Mouse (Mus musculus): ENCODE results near the gene Tubgcp4.
"Not testable (repeated sequence)": the region's sequence is repeated elsewhere in the genome, so short reads cannot be mapped to it uniquely, and the experiment has no call there.

The Tubgcp4 gene

GRCm38 (mm10) chr2:121170481-121170971, at the start of gene Tubgcp4:
TSS of gene Tubgcp4 (plus strand) at chr2:121170654.
- DNase-seq (ENCODE audit: low read depth, low spot score), result peak; percentile 63

DNA sequence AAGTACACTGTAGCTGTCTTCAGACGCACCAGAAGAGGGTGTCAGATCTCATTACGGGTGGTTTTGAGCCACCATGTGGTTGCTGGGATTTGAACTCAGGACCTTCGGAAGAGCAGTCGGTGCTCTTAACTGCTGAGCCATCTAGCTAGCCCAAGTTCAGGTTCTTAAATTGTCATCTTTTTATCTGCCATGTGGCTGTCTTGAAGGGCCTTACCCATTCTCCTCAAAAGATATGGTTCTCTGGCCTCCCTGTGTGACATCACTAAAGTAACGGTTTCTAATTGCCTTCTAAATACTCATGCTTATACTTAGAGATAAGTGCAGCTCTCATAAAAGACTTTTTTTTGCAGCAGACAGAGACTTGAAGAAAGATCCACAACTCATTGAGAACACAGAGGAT, 44.2 kb upstream of the Tubgcp4 start:
- not testable (repeated sequence) for DNase-seq (ENCODE audit: low read depth, low spot score)

DNA sequence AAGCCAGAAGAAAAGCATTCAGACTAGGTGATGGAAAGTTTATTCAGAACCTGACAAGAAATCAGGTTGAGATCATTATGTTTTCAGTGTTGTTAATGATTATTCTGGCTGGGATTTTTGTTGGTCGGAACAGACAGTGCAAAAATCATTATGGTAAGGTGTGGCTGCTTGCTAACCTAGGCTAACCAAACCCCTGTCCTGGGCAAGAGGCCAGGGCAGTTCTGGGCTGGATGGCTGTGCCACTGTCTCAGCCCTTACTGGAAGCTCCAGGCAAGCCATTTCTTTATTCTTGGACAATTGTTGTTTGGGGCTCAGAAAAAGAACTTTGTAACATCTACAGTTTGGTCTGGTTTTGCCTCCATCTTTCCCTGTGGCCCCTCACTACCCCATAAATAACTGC, 42.9 kb upstream of the Tubgcp4 start:
- no peak for DNase-seq (ENCODE audit: low read depth, low spot score)

DNA sequence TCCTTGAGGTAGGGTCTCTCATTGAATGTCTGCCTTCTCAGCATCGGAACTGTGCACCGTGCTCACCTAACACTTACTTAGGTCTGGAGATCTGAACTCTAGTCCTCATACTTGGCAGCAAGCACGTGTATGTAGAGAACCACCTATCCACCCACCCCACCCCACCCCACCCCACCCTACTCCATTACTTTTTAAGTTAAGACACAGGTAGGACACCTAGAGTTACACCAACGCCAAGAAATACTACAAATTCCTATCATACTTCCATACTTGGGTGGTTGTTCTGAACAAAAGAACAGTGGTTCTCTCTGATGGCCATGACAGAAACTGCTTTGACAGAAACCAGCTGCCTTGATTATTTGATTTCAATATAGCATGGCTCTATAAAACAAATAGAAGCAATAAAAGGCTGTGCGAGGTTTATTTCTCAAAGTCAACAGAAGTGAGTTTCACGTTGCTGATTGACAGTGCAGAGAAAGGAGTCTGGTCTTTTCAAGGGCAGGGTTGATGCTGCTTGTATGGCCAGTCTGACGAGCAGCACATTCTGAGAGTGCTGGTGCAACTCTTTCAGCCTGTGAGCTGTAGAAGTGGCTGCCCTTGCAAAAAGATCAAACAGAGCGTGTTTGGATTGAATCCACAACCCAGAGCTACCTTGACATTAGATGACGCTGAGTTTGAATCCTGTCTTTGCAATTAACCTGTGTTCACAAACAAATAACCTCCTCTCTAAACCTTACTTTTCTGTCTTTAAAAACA, 41.4 kb upstream of the Tubgcp4 start:
- DNase-seq (ENCODE audit: low read depth, low spot score), result no peak

DNA sequence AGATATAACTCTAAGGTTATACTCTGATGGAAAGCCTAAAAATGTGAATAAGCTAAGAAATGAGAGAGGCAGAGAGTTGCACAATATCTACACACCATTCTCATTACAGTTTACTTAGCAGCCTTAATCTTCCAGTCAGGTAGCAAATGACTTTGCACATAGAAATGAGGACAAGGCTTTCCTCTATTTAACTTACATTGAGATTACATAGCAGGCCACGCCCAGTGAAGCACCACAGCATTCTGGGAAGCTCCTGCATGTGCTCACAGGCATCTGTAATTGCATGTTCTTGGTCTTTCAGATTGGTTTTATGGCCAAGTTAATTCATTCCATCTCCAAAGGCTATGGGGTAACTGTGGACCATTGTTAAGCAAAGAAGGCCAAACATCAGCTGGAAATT, 37.6 kb upstream of the Tubgcp4 start:
- DNase-seq (ENCODE audit: low read depth, low spot score), result no peak

GRCm38 (mm10) chr2:121137371-121137770, 33.1 kb upstream of the Tubgcp4 start:
- peak; percentile 5 for DNase-seq (ENCODE audit: low read depth, low spot score)

DNA sequence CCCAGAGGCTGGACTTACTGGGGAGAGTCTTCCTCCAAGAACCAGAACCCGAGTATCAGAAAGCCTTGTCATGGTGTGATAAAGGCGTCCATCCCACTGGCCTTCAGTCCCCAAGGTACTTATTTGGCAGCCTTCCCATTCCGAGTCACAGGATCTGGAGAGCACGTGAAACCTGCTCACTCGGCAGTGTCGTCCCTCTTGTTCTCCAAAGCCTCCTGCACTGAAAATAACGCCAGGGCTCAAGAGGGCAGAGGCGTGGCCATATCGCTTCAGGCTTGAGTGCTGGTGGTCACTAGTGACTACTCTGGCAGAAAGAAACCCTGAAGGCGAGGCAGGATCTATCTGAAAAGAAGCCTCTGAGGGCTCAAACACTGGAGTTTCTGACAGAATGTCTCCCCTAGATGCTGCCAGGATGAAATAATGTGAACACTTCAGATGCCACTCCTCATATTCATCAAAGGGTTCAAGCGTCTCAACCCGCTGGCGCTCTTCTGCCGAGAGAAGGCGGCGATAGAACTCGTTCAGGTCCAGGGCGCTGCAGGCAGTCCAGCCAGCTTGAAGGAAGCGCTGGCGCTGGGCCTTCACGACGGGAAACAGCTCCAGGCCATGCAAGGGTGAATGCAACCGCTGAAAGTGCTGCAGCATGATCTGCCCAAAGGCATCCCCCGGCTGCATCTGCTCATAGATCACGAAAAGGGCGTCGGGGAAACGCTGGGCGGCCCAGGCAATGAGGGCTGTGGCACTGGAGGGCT, 31.0 kb upstream of the Tubgcp4 start:
- no peak for DNase-seq (ENCODE audit: low read depth, low spot score)

- DNase-seq (ENCODE audit: low read depth, low spot score), result peak; percentile 94
Observed at GRCm38 (mm10) chr2:121140018-121140882, 30.2 kb upstream of the Tubgcp4 start, which contains the start of the genes Adal and Lcmt2. TSS of gene Adal (plus strand) at chr2:121140428. TSS of gene Lcmt2 (minus strand) at chr2:121140653.

DNA sequence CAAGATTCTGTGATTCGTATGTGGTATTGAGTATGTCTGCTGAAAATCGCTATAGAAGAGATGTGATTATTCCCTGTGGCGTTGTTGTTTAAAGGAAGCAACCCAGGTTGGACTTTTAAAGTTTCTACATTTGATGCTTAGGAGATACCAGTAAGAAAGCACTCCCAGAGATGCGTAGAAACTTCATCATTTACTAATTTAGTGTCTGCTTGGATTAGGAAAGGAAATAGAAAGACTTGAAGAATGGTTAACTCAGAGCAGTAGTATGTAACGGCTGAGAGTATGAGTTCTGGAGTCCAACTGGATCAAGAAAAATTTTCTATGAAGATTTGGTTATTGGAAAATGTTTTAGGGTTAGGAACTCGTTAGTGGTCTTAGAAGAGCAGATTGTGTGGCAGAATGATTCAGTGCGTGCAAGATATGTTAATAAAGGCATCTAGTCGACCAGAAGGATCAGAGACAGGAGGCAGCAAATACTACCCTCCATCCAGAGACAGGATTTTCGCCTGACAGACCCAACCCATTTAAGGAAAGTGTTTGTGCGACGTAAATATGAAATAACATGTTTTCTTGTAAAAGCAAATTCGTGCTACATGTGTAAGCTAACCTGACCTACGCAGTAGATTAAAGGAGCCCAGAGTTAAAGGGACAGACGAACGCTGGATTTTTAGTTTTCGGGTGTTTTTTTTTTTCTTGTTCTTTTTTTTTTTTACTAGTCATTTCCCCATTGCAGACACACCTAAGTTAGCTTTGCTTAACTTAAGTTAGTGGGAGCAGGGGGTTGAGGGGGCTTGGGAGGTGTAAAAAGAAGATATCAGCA, 29.0 kb upstream of the Tubgcp4 start:
- peak; percentile 6 for DNase-seq (ENCODE audit: low read depth, low spot score)

DNA sequence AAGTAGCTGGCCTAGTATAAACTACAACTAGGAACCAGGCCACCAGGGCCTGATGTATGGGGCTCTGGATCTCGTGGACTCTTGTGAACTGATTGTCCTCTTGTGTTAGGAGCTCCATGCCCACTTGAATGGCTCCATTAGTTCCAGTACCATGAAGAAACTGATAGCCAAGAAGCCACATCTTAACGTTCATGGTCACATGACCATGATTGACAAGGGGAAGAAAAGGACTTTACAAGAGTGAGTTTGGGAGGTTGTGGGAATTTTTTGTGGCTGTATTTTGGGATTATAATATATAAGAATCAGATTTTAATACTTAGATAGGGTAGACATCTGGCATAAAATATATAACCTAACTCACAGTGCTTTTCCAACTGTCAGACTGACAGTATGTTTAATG, 28.0 kb upstream of the Tubgcp4 start:
- DNase-seq (ENCODE audit: low read depth, low spot score), result no peak

- DNase-seq (ENCODE audit: low read depth, low spot score), result no peak
Observed at GRCm38 (mm10) chr2:121149679-121150078, 20.8 kb upstream of the Tubgcp4 start.

DNA sequence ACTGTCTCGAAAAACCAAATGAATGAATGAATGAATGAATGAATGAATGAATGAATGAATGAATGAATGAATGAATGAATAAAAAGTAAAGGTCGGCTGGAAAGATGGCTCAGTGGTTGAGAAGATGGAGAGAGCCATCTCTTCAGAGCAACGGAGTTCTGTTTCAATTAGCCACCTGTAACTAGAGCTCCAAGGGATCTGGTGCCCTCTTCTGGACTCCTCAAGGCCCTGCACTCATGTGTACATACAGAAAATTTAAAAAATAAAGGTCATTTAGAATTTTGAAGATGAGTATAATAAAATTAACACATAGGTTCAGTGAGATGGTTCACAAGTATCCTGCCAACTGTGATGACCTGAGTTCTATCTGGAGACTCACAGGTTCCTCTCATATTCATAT, 17.4 kb upstream of the Tubgcp4 start:
- no peak for DNase-seq (ENCODE audit: low read depth, low spot score)

DNA sequence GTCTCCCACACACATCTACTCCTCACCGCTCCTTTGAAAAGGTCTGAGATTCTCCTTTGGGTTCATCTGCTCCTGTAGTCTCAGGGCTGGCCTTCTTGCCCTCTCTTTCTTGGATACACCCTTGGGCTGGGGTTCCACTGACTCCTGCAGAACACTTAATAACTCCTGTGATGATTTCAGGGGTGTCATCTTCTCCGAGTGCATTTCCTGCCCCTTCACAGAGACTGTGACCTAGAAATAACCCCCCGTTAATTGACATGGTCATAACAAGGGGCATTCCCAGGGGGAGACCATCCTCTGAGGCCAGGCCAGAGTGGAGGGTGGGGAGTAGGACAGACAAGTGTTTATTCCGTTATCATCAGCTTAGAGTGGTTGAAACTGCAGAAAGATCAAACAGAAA, 1.3 kb upstream of the Tubgcp4 start:
- DNase-seq (ENCODE audit: low read depth, low spot score), result peak; percentile 11

DNA sequence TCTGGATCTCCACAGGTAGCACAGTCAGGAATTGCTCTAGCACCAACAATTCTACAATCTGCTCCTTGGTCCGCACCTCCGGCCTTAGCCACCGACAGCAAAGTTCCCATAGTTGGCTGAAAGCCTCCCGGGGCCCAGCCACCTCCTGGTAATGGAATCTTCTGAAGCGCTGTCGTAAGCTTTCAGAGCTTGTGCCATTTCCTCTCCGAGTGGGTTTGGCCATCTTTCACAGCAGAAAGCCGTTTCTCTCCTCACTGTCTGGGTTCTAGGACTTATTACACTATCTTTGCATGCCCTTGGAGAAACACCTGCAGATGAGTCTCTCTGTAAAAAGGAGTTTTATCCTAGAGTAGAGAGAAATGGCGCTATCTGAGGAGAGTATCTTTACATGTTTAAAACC, 552 bp upstream of the Tubgcp4 start:
- peak; percentile 49 for DNase-seq (ENCODE audit: low read depth, low spot score)

DNA sequence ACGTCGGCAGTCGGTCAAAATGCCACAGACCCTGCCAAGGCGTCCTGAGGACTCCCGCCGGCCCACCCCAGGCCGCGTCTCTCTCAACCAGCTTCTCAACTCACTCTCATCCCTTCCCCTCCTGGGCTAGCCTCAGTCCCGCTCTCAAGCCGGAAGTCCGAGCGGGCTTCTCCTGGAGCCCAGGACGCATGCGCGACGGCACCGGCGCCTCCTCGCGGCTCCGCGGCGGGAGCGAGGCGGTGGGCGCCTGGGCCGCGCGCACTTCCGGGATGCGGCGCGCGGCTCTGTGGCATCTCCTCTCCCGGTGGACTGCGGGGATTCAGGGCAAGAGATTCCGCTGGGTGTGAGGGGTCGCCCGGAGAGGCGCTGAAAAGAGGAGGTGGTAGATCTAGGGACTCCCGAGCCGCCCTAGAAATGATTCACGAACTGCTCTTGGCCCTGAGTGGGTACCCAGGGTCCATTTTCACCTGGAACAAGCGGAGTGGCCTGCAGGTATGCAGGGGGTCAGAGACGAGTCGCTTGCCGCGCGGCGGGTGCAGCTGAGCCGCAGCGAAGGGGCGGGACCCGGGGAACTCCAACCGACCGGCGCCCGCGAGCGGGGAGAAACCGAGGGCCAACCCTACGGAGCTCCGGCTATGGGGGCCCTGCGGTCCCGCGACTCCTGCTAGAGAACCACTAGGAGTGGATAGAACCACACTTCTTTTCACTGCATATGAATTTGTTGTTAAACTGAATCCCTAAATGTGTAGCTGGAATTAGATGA, 707 bp downstream of the Tubgcp4 start, which contains the start of gene Zscan29:
Zscan29 (minus strand) TSS at position 146 of the 763 bp plus-strand sequence.
- peak; percentile 92 for DNase-seq (ENCODE audit: low read depth, low spot score)

DNA sequence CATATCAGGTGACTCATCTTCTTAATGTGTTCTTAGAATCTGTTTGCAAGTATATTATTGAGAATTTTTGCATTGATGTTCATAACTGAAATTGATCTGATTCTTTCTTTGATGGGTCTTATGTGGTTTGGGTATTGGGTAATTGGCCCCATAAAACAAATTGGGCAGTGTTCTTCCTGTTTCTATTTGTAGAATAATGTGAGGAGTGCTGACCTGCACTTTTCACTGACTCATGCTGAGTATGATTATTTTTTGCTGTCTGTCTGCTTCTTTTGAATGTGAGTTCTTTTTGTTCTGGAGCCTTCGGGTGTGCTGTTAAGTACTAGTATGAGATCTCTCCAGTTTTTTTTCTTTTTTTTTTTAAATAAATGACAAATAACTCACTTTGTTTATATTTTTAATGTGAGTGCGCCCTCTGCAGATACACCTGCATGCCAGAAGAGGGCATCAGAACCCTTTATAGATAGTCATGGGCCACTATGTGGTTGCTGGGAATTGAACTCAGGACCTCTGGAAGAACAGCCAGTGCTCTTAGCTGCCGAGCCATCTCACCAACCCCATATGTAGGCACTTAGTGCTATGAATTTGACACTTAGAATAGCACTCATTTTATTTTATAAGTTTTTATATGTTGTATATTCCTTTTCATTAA, 8.5 kb downstream of the Tubgcp4 start:
- peak; percentile 10 for DNase-seq (ENCODE audit: low read depth, low spot score)

GRCm38 (mm10) chr2:121183431-121183830, 13.0 kb downstream of the Tubgcp4 start:
- DNase-seq (ENCODE audit: low read depth, low spot score), result no peak

- DNase-seq (ENCODE audit: low read depth, low spot score), result no peak
Observed at GRCm38 (mm10) chr2:121184142-121184541, 13.7 kb downstream of the Tubgcp4 start.

DNA sequence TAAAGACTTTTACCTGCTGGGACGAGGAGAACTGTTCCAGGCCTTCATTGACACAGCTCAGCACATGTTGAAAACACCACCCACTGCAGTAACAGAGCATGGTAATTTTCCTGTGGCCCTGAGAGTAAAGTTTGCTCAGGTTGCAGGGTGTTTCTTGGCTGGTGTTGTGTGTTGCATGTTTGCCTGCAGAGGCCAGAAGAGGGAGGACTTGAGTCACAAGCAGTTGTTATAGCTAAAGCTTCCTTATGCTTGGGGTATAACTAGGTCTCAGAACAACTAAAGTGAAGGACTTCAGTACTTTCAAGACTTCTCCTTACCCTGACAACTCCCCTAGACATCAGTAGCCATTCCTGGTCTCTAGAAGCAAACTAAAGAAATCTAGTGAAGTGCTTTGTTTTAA, 18.1 kb downstream of the Tubgcp4 start:
- DNase-seq (ENCODE audit: low read depth, low spot score), result no peak

All from CD4-positive helper T cell, adult 2 months (primary cell).